Mouse (Mus musculus) neural tube, embryonic 13.5 days (tissue): Measurements from ENCODE around the gene 4921536K21Rik. TPM values are rescaled to one million over a fixed set of nuclear protein-coding genes. Genes with fewer than 3 reads are reported as not detected.

ENCODE experiments used
- ATAC-seq: fragments of 200-750 bp; cut with Nextera tagmentation; 2 replicates; pipeline ENCODE4 v1.8.0; 2017; ENCODE audit warnings: low read depth, mild to moderate bottlenecking, moderate TSS enrichment, moderate library complexity
- H3K27ac ChIP-seq: fragments of 300-500 bp; sonication (generic); replicated peaks from 2 replicates; pipeline ENCODE4 v1.5.1; 2015; ENCODE audit warnings: moderate library complexity, mild to moderate bottlenecking, inconsistent platforms
- H3K27me3 ChIP-seq: fragments of 300-500 bp; sonication (generic); 2 replicates; pipeline ENCODE4 v1.6.1; 2015; ENCODE audit warnings: mild to moderate bottlenecking, inconsistent platforms
- H3K36me3 ChIP-seq: fragments of 300-500 bp; sonication (generic); 2 replicates; pipeline ENCODE4 v1.6.1; 2015; ENCODE audit warnings: mild to moderate bottlenecking, inconsistent platforms
- H3K4me1 ChIP-seq: fragments of 300-500 bp; sonication (generic); replicated peaks from 2 replicates; pipeline ENCODE4 v1.6.1; 2015; ENCODE audit warnings: inconsistent platforms
- H3K4me2 ChIP-seq: fragments of 300-500 bp; sonication (generic); 2 replicates; pipeline ENCODE4 v1.6.1; 2015; ENCODE audit warnings: inconsistent platforms, mild to moderate bottlenecking, moderate library complexity
- H3K4me3 ChIP-seq: fragments of 300-500 bp; sonication (generic); 2 replicates; pipeline ENCODE4 v1.5.1; 2015; ENCODE audit warnings: mild to moderate bottlenecking, inconsistent platforms
- H3K9ac ChIP-seq: fragments of 300-500 bp; sonication (generic); 2 replicates; pipeline ENCODE4 v1.6.1; 2015; ENCODE audit warnings: moderate library complexity, mild to moderate bottlenecking, inconsistent platforms
- H3K9me3 ChIP-seq: fragments of 300-500 bp; sonication (generic); 2 replicates; pipeline ENCODE4 v1.6.1; 2016; ENCODE audit warnings: inconsistent platforms
- WGBS: fragments of 180-500 bp; shearing (Covaris S2); methylation state at CpG from one replicate; pipeline ENCODE4 v1.1.7; 2015; 5-methylcytosine and 5-hydroxymethylcytosine counted together
- polyA plus RNA-seq: library from polyadenylated mRNA; unstranded; fragments of >200 nt; fragmentation: Nextera tagmentation; extraction: Ambion mirVana; gene quantifications from 2 replicates; pipeline ENCODE4 v1.2.1, GENCODE M21; 2015

4921536K21Rik gene
- polyA plus RNA-seq, 1 experiment from 2014 or later = 0.33 TPM

- Histone ChIP-seq H3K27ac (no peak overlapping the region), H3K4me2 (peak overlapping the region; percentile 20; the same call in 1 of the 2 replicates), H3K4me1 (peaks cover 64% of the 10 kb centered on the region), H3K9me3 (no peaks in the 10 kb centered on the region), H3K9ac (0 out of 2 replicates have a peak overlapping the region, but pooled peaks have one; percentile 43), H3K4me3 (no peak overlapping the region), H3K27me3 (0 out of 2 replicates have a peak, but pooled peaks cover 8% of the 10 kb centered on the region), H3K36me3 (peaks cover 20% of the 10 kb centered on the region; the same call in 1 of the 2 replicates)
- WGBS = 86% methylated on average over 4 of the region's 4 CpGs
- no peak for ATAC-seq
Observed at GRCm38 (mm10) chr11:3909236-3909635, 14.3 kb upstream of the 4921536K21Rik start.

- no peaks in the 10 kb centered on the region for H3K9me3 ChIP-seq
- no peaks in the 10 kb centered on the region for H3K27me3 ChIP-seq
- peaks cover 29% of the 10 kb centered on the region for H3K4me1 ChIP-seq
- peaks cover 22% of the 10 kb centered on the region; the same call in 1 of the 2 replicates for H3K36me3 ChIP-seq
- no peak overlapping the region for H3K9ac ChIP-seq
- no peak for ATAC-seq
- H3K27ac ChIP-seq = no peak overlapping the region
- H3K4me3 ChIP-seq = no peak overlapping the region
- WGBS = 89% methylated on average over 1 of the region's 1 CpGs
- no peak overlapping the region for H3K4me2 ChIP-seq
Observed at GRCm38 (mm10) chr11:3905446-3905845, 10.5 kb upstream of the 4921536K21Rik start.

- no peaks in the 10 kb centered on the region for H3K27me3 ChIP-seq
- H3K9me3 ChIP-seq = no peaks in the 10 kb centered on the region
- ATAC-seq = no peak
- no peak overlapping the region for H3K4me2 ChIP-seq
- no peak overlapping the region for H3K9ac ChIP-seq
- WGBS = 87% methylated on average over 6 of the region's 6 CpGs
- peaks cover 22% of the 10 kb centered on the region; the same call in 1 of the 2 replicates for H3K36me3 ChIP-seq
- H3K27ac ChIP-seq = no peak overlapping the region
- no peak overlapping the region for H3K4me3 ChIP-seq
- H3K4me1 ChIP-seq = peaks cover 21% of the 10 kb centered on the region
Observed at GRCm38 (mm10) chr11:3904673-3905072, 9.8 kb upstream of the 4921536K21Rik start.

- Histone ChIP-seq H3K27me3 (no peaks in the 10 kb centered on the region), H3K27ac (no peak overlapping the region), H3K4me1 (peaks cover 8% of the 10 kb centered on the region; the same call in 1 of the 2 replicates), H3K4me3 (no peak overlapping the region), H3K36me3 (peaks cover 35% of the 10 kb centered on the region), H3K9me3 (no peaks in the 10 kb centered on the region), H3K4me2 (no peak overlapping the region), H3K9ac (no peak overlapping the region)
- 72% methylated on average over 5 of the region's 5 CpGs for WGBS
- ATAC-seq = no peak
Observed at GRCm38 (mm10) chr11:3903046-3903445, 8.1 kb upstream of the 4921536K21Rik start.

GRCm38 (mm10) chr11:3902516-3902915 lies 7.6 kb upstream of the 4921536K21Rik start:
- Histone ChIP-seq H3K27me3 (no peaks in the 10 kb centered on the region), H3K4me2 (no peak overlapping the region), H3K4me3 (no peak overlapping the region), H3K36me3 (peaks cover 40% of the 10 kb centered on the region), H3K27ac (no peak overlapping the region), H3K9ac (no peak overlapping the region), H3K9me3 (no peaks in the 10 kb centered on the region), H3K4me1 (peaks cover 6% of the 10 kb centered on the region; the same call in 1 of the 2 replicates)
- WGBS = 91% methylated on average over 3 of the region's 3 CpGs
- ATAC-seq = no peak

DNA sequence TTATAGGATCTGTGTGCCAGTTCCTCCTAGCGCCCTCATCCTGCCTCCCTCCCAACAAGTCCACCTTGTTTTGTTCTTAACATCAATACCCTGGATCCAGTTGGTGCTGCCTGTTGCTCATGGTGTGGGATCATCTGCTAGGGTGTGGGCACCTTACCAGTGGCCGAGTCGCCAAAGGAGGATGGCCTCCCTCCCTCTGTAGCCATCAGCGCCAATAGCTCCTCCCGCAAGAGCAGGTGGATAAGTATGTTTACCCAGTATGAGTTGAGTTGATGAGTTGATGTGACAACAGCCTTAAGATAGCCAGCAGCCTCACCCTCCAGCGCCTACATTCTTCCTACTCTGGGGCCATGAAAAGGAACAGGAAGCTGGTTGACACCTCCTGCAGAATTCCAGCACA lies 5.4 kb upstream of the 4921536K21Rik start:
- Histone ChIP-seq H3K9ac (no peak overlapping the region), H3K4me3 (no peak overlapping the region), H3K4me2 (no peak overlapping the region), H3K9me3 (no peaks in the 10 kb centered on the region), H3K27ac (no peak overlapping the region), H3K27me3 (no peaks in the 10 kb centered on the region), H3K4me1 (peaks cover 12% of the 10 kb centered on the region; the same call in 1 of the 2 replicates), H3K36me3 (peaks cover 40% of the 10 kb centered on the region)
- WGBS = 88% methylated on average over 6 of the region's 6 CpGs
- no peak for ATAC-seq

DNA sequence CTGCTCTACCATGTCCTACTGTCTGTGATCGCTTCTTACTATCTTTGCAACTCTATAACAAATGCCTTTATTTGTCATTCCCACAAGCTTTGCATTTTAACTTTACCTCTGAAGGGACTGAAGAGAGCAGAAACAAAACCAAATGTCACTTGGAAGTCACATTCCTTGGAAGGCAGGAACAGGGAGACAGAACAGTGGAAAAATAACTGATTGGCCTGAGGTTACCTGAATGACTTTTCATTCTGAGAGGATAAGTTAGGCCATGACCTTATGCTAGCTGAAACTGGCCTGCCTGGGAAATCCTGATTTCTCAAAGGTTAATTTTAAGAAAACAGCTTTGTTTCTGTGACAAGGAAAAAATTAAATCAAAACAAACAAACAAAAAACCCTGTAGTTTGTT lies 1.0 kb upstream of the 4921536K21Rik start:
- Histone ChIP-seq H3K36me3 (peaks cover 28% of the 10 kb centered on the region), H3K4me1 (peaks cover 24% of the 10 kb centered on the region), H3K27me3 (no peaks in the 10 kb centered on the region), H3K27ac (no peak overlapping the region), H3K4me2 (no peak overlapping the region), H3K4me3 (no peak overlapping the region), H3K9me3 (no peaks in the 10 kb centered on the region), H3K9ac (no peak overlapping the region)
- no peak for ATAC-seq
- 95% methylated on average over 1 of the region's 1 CpGs for WGBS

GRCm38 (mm10) chr11:3895458-3895857 lies 560 bp upstream of the 4921536K21Rik start:
- Histone ChIP-seq H3K27ac (peak overlapping the region; percentile 80), H3K4me3 (peak overlapping the region; percentile 57), H3K4me2 (peak overlapping the region; percentile 81), H3K27me3 (no peaks in the 10 kb centered on the region), H3K4me1 (peaks cover 24% of the 10 kb centered on the region), H3K9me3 (no peaks in the 10 kb centered on the region), H3K36me3 (peaks cover 28% of the 10 kb centered on the region), H3K9ac (peak overlapping the region; percentile 78)
- no peak; the same call in 1 of the 2 replicates for ATAC-seq
- 3% methylated on average over 10 of the region's 10 CpGs for WGBS

GRCm38 (mm10) chr11:3893970-3894369 lies 928 bp downstream of the 4921536K21Rik start:
- WGBS = 81% methylated on average over 6 of the region's 6 CpGs

GRCm38 (mm10) chr11:3887331-3887730 lies 7.6 kb downstream of the 4921536K21Rik start:
- 66% methylated on average over 5 of the region's 5 CpGs for WGBS
- H3K4me2 ChIP-seq = no peak overlapping the region
- H3K27me3 ChIP-seq = no peaks in the 10 kb centered on the region
- no peak overlapping the region for H3K9ac ChIP-seq
- H3K9me3 ChIP-seq = no peaks in the 10 kb centered on the region
- H3K4me3 ChIP-seq = no peak overlapping the region
- ATAC-seq = no peak
- peaks cover 7% of the 10 kb centered on the region for H3K4me1 ChIP-seq
- H3K36me3 ChIP-seq = no peaks in the 10 kb centered on the region
- no peak overlapping the region for H3K27ac ChIP-seq

More at GRCm38 (mm10) chr11:3893970-3894369, 928 bp downstream of the 4921536K21Rik start:
- 0 out of 2 replicates have a peak overlapping the region, but pooled peaks have one; percentile 57 for H3K4me3 ChIP-seq
- H3K27ac ChIP-seq = no peak overlapping the region
- H3K27me3 ChIP-seq = no peaks in the 10 kb centered on the region
- ATAC-seq = no peak
- H3K36me3 ChIP-seq = peaks cover 25% of the 10 kb centered on the region
- no peaks in the 10 kb centered on the region for H3K9me3 ChIP-seq
- peak overlapping the region; percentile 81 for H3K4me2 ChIP-seq
- peaks cover 21% of the 10 kb centered on the region for H3K4me1 ChIP-seq
- no peak overlapping the region for H3K9ac ChIP-seq

DNA sequence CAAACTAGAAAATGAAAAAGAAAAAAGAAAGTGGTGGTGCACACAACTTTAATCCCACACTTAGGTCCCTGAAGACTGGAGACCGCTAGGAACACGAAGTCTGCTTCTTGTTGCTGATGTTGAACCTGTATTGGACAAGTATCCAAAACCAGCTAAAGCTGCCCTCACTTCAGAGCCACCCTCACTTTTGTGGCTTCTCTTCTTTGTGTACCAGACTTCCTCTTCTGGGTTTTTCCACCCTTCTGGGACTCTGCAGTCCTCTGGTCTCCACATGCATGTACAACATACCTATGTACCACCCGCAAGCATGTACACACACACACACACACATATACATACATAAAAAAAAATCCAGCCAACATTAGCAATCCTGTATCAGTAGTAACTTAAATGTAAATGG lies 11.2 kb downstream of the 4921536K21Rik start:
- Histone ChIP-seq H3K9ac (no peak overlapping the region), H3K4me3 (no peak overlapping the region), H3K9me3 (no peaks in the 10 kb centered on the region), H3K27ac (no peak overlapping the region), H3K27me3 (no peaks in the 10 kb centered on the region), H3K36me3 (no peaks in the 10 kb centered on the region), H3K4me2 (no peak overlapping the region), H3K4me1 (peaks cover 7% of the 10 kb centered on the region)
- ATAC-seq = no peak
- WGBS = 87% methylated on average over 3 of the region's 3 CpGs

- Histone ChIP-seq H3K27ac (no peak overlapping the region), H3K4me3 (no peak overlapping the region), H3K36me3 (no peaks in the 10 kb centered on the region), H3K4me2 (no peak overlapping the region), H3K9me3 (no peaks in the 10 kb centered on the region), H3K4me1 (peaks cover 7% of the 10 kb centered on the region), H3K9ac (no peak overlapping the region), H3K27me3 (no peaks in the 10 kb centered on the region)
- 38% methylated on average over 2 of the region's 2 CpGs for WGBS
- ATAC-seq = no peak
Observed at GRCm38 (mm10) chr11:3879836-3880235, 15.1 kb downstream of the 4921536K21Rik start.

- Histone ChIP-seq H3K4me3 (no peak overlapping the region), H3K27me3 (no peaks in the 10 kb centered on the region), H3K9me3 (no peaks in the 10 kb centered on the region), H3K9ac (no peak overlapping the region), H3K4me1 (no peaks in the 10 kb centered on the region), H3K27ac (no peak overlapping the region), H3K36me3 (no peaks in the 10 kb centered on the region), H3K4me2 (no peak overlapping the region)
- 84% methylated on average over 7 of the region's 7 CpGs for WGBS
- no peak for ATAC-seq
Observed at GRCm38 (mm10) chr11:3878660-3879059, 16.2 kb downstream of the 4921536K21Rik start.
